Mouse (Mus musculus) heart, adult 9 months (tissue): ENCODE measurements at regions not wholly inside any gene's neighbourhood (a gene's known extent, or its start where the extent isn't known, plus 50 kb on each side); places are given as distances from the start of the nearest gene placed in this dataset.
"Not testable (repeated sequence)": the region's sequence is repeated elsewhere in the genome, so short reads cannot be mapped to it uniquely, and the experiment has no call there.

Source experiments
- DNase-seq, 2 experiments: peaks; one replicate each; pipeline ENCODE4 v3.0.0; 2022; ENCODE audit warnings: low spot score in 2 of 2

DNA sequence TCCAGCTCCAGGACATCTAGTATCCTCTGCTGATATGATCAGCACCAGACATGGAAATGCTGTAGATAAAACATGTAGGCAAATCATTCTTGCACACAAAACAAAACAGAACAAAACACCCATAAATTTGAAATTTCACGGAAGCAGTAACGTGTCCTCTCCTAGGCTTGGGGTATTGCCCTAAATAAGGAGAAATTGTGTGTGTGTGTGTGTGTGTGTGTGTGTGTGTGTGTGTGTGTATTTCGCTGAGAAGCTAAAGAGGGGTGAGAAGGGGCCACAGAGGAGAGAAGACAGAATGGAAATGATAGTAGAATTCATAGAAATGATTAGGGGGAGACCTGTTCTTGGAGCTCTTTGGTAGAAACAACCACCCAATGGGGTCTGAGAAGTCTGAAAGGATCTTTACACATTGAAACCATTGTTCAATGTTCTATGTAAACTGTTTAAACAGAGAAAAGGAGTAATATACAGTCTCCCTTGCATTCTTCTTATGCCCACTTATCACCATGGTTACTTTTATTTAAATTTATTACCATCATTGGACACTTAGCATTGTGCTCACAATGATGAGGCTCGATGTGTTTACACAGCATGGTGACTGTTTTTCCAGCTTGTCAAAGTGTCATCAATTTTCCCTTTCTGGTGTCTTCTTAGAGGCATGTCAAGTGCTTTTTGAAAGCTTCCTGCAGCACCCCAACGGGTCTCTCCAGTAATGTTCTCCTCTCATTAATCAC is 317.3 kb upstream of the 4933412E24Rik start:
- no peak for DNase-seq

GRCm38 (mm10) chr15:60317577-60317976 is 301.2 kb upstream of the 4933412E24Rik start:
- no peak for DNase-seq

GRCm38 (mm10) chr15:60315210-60315609 is 298.8 kb upstream of the 4933412E24Rik start:
- DNase-seq, result no peak

GRCm38 (mm10) chr15:60309909-60310308 is 293.5 kb upstream of the 4933412E24Rik start:
- DNase-seq, result no peak

- DNase-seq, result no peak
Observed at GRCm38 (mm10) chr15:60308968-60309367, 292.6 kb upstream of the 4933412E24Rik start.

DNA sequence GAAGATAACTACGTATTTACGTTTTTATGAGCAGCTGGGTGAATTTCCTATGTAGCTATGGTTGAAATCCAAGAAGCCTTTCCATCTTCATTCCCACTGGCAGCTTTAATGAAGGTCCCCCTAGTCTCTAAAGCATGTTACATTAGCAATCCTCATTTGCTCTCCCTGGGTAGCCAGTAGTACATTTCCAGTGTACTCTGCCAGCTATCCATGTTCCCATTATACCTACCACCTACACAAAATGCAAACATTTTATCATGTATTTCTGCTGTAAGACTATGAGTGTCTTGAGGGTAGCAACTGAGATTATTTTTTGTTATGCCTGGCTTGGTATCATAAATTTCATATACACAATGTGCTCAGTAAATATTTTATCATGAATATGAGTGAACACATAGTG is 291.7 kb upstream of the 4933412E24Rik start:
- DNase-seq, result no peak

GRCm38 (mm10) chr15:60303501-60303900 is 287.1 kb upstream of the 4933412E24Rik start:
- no peak for DNase-seq

DNA sequence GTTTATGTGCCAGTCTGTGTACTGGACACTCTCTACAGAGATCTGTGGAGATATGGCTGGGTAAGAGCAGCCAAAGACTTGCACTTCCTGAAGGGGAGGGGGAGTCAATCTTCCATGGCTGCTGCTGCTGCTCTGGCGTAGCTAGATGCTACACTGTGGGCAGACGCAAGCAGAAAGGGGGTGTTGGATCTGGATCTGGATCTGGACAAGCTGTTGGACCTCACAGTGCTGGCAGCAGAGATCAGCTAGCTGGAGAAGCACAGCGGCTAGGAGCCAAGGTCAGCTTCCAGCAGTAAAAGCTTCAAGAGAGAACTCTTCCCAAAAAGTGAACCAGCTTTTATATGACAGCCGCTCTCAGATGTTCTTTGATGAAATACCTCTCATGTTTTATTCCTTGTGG is 285.5 kb upstream of the 4933412E24Rik start:
- peak; percentile 9 to 11 for DNase-seq

- no peak for DNase-seq
Observed at GRCm38 (mm10) chr15:60285321-60285720, 268.9 kb upstream of the 4933412E24Rik start.

DNA sequence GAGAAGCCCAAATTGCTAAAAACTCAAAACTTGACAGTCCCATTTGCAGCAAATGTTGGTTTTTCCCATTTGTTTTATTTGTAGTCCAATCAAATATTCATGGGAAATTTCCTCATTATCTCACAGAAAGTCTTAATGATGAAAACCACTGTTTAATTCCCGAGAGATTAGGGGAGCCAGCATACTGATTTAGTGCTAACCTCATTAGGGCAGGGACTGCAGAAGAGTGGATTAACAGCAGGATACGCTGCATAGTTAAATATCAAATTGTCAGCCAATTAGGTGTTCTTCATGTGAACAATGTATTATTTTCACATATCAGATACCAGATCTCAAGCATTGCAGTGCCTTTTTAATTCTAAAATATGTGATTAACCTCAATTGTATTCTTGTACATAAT is 264.0 kb upstream of the 4933412E24Rik start:
- no peak for DNase-seq

DNA sequence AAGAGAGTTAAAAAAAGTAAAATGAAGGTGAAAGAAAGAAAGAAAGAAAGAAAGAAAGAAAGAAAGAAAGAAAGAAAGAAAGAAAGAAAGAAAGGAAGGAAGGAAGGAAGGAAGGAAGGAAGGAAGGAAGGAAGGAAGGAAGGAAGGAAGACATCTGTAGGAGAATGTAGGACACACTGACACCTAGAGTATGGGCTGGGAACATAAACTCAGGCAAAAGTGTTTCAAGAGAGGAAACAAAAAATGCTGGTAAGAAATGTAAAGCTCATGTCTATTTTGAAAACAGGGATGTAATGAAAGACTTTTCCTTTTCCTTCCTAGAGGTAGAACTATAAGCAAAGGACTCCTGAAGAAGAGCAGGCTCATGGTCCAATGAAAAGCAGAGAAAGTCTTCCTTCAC is 237.2 kb upstream of the 4933412E24Rik start:
- not testable (repeated sequence) for DNase-seq

GRCm38 (mm10) chr15:60226335-60226938 is 210.0 kb upstream of the 4933412E24Rik start:
- no peak for DNase-seq

DNA sequence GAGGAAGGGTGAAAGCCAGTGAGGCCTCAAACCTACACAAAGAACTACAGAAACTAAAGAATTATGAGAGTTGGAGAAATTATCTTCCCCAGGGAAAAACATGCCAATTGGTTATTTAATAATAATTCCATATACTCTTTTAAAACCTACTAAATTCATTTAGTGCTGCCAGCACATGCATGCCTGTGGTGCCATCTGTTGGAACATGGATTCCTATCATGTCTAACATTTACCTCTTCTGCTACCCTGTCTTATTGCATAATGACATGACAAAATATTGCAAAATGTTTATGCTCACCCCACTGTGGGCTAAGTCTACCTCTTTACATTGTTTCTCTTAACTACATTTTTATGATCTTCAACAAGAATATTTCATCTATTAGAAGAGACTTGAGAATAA is 178.7 kb upstream of the 4933412E24Rik start:
- no peak for DNase-seq

DNA sequence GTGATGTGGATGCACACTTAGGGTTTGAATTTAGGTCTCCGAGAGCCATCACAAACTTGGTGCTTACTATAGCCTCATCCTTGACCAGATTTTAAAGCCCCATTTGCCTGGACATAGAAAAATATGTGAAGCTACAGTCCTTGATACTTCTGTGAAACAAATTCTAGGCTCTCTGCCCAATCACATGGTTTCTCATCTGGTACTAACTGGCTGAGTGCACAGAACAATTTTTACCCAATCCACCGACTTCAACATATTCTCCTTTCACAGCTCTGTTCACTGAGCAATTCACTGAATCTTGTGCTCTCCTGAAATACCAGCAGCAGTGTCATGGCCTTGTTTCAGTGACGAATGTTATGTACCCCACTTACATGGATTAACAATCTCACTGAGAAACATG is 176.7 kb upstream of the 4933412E24Rik start:
- no peak for DNase-seq

- DNase-seq, result no peak
Observed at GRCm38 (mm10) chr15:60187002-60187715, 170.7 kb upstream of the 4933412E24Rik start.

GRCm38 (mm10) chr15:60141554-60142070 is 125.2 kb upstream of the 4933412E24Rik start:
- peak in 1 of 2 experiments; percentile 1 for DNase-seq

- DNase-seq, result no peak
Observed at GRCm38 (mm10) chr15:60136671-60137070, 120.3 kb upstream of the 4933412E24Rik start.

DNA sequence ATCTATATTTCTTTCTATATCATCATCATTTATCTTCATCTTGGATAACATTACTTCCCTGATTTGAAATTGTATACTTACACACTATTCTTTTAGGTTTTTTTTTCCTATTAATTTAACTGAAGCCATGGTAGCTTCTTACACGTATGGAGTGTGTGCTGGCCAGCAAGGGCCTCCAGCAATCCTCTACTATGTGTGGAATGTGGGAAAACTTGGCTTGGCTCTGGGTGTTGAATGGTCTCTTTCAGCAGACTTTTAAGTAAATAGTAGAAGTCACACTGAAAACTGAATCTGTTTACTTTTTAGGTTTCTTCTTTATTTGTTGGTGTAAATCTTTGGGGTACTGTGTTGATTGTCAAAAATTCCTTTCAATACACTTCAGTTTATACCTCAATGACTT is 118.1 kb upstream of the 4933412E24Rik start:
- no peak for DNase-seq

GRCm38 (mm10) chr15:60132701-60133100 is 116.3 kb upstream of the 4933412E24Rik start:
- no peak for DNase-seq

DNA sequence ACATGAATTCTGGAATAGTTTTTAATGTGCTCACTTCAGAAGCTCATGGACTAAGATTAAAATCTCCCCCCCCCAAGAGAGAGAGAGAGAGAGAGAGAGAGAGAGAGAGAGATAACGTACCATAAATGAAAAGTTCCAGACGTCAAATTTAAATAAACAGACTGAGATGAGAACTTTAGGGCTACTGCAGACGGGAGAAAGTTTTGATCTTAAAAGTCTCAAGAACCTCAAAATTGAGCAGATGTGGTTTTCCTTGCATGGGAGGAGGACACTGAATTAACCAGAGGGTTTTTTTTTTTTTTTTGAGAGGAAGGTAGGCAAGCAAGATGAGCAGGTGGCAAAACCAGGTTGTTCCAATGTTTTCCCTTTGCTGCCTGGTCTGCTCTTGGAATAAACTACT is 108.0 kb upstream of the 4933412E24Rik start:
- no peak for DNase-seq

DNA sequence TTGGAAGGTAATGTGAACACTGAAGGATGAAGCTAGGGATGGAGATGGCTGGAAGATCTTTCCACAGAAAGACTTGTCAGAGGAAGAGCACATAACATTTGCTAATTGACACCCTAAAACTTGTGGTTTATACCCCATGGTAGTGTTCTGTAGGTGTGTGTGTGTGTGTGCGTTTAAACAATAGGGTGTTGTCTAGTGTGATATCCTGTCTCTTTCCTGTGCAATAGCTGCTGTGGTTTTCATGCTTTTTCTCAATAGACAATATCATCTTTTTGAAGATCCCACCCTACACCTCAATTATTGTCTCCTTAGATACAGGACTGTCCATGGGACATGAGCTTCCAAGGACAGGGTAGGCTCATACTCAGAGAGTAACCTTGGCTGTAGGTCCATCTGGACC is 103.5 kb upstream of the 4933412E24Rik start:
- no peak for DNase-seq

GRCm38 (mm10) chr15:60111885-60112284 is 95.5 kb upstream of the 4933412E24Rik start:
- DNase-seq, result no peak

- no peak for DNase-seq
Observed at GRCm38 (mm10) chr15:60111046-60111445, 94.6 kb upstream of the 4933412E24Rik start.
